Mouse (Mus musculus) activated CD4-positive, CD25-positive, alpha-beta regulatory T cell, adult 4 months (primary cell): ENCODE measurements around the gene Slc16a10. TPM values are rescaled to one million over a fixed set of nuclear protein-coding genes. Genes with fewer than 3 reads are reported as not detected.
"Not testable (repeated sequence)": the region's sequence is repeated elsewhere in the genome, so short reads cannot be mapped to it uniquely, and the experiment has no call there.

Experiments used
- ATAC-seq: one replicate; pipeline ENCODE4 v1.8.0; 2017
- polyA plus RNA-seq, 2 experiments: library from polyadenylated mRNA; unstranded; fragments of 100-300 nt; shearing (Covaris generic); gene quantifications; one replicate each; pipeline ENCODE4 v1.2.1; 2017

The Slc16a10 gene
- polyA plus RNA-seq, 2 experiments from 2014 or later: 2.0 to 2.9 TPM

DNA sequence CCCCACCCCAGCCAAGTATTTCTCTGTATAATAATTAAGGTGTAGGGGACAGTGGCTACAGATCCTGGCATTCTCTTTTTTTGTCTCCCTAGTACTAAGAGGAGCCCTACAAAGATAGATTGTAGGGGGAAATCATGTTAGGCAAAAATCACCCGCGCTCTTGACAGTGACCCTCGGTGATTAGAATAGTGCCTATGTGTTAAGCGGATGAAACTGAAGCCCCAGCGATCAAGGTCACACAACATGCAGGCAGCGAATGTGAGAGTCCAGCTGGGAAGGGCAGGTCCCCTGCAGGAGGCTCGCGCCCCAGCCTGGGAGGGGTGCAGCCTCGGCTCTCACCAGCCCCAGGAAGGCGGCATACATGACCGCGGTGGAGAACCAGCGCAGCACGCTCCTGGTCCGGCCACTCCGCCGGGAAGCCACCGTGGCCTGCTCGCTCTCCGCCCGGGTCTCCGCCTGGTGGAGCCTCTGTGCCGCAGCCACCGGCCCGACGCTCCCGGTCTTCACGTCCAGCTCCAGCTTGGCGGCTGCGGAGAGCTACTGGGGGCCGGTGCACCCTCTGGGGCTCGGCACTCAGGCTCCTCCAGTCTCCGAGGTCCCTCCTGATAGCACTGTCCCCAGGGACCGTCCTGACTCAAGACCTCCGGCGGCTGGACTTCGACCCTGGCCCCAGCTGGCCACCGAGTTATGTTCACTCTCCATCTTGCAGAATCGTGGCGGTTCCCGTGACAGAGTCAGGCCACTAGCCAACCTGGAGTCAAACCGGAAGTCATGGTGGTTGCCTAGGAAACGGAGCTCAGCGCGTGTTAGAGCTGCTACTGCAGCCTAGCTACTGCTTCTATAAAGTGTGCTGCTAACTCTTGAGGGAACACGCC, 117.3 kb downstream of the Slc16a10 start, which contains the start of gene Mfsd4b1:
Gene Mfsd4b1, minus strand, starts transcription at position 715 of the 875 bp plus-strand sequence.
- ATAC-seq: peak; percentile 97

GRCm38 (mm10) chr10:40020401-40020800, 121.7 kb downstream of the Slc16a10 start:
- ATAC-seq: no peak

DNA sequence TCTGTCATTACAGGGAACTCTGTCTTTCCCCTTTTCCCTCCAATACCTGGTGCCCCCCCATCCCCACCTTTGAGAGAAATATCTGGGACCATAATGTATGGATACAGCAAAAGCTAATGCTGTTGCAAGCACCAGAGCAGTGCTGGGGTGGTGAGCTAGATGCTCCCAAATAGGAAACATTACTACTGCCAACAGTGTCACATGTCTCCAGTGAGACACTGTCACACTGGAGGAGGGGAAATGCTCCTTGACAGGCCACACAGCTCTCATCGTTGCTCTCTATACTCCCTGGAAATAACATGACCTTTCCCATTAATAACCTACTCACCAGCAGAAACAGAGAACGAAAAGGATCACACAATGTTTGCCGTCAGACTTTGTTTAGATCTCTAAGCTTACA, 122.6 kb downstream of the Slc16a10 start:
- ATAC-seq: no peak

DNA sequence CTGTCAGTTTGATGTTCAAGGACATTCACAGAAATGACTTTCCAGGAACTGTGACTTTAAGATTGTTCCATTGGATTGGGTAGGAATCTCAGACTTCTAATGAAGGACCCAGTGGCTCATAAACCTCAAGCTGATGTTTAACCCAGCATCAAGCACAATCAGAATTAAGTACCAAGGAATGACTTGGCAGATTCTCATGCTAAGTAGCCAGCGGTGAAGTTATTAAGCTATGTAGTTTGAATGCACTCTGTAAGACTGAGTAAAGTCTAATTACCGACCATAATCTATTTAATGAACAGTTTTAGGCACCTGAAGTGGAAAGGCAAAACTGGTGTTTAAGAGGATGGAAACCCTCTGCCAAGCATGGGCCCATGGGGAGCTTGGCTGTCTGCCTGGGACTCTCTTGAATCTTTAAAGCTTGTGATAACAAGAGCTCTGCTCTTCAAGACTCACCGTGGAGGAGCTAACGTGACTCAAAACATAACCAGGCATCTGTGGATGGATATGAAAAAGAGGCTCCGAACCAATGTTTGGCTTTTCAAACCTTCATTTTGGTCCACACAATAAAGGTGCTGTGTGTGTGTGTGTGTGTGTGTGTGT, 123.7 kb downstream of the Slc16a10 start:
- no peak for ATAC-seq

- no peak for ATAC-seq
Measured at GRCm38 (mm10) chr10:40009591-40009990, 132.5 kb downstream of the Slc16a10 start.

GRCm38 (mm10) chr10:40008847-40009246, 133.2 kb downstream of the Slc16a10 start:
- ATAC-seq: not testable (repeated sequence)

- no peak for ATAC-seq
Measured at GRCm38 (mm10) chr10:40007953-40008352, 134.1 kb downstream of the Slc16a10 start.

DNA sequence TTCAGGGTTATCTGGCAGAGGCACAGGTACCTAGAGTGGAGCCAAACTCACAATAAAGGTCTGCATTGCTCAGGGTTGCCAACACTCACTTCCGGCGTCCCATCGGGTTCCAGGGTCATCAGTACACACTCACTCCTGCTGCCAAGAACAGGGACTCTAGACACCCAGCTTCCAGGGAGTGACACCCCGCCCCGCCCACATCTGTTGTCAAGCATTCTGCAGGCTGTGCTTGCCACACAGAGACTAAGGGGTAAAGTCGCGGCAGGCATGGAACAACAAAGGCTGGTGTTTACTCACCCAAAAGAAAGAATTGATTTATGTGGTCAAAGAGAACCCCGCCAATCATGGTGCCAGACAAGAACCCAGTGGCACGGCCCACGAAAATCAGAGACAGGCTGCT, 135.1 kb downstream of the Slc16a10 start:
- ATAC-seq: no peak

- ATAC-seq: no peak
Measured at GRCm38 (mm10) chr10:40000746-40001145, 141.3 kb downstream of the Slc16a10 start.

- peak; percentile 98 for ATAC-seq
Measured at GRCm38 (mm10) chr10:39991155-39991554, 150.9 kb downstream of the Slc16a10 start.

DNA sequence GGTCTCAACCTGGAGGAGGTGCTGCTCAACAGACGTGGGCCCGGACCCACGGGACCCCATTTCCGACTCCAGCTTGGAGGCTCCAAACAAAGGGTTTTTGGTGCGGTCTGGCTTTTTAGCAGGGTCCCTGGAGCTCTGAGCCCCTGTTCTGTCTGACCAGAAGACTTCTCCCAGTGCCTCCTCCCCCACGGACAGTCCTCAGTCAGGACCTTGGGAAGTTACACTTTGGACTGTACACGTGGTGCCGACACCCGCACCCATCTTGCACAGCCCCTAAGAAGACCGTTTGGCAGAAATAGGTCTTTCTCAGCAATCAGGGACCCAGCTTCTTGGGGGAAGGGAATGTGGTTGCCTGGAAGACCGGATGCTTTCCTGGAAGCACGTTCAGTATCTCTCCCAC, 155.6 kb downstream of the Slc16a10 start, which contains the start of gene Mfsd4b5:
Gene Mfsd4b5, minus strand, starts transcription at position 181 of the 400 bp plus-strand sequence.
- no peak for ATAC-seq

Other genes with a start within 250 kb of the Slc16a10 start
- gene Mfsd4b4, start 243.0 kb downstream of the Slc16a10 start, polyA plus RNA-seq: 1 to 10 TPM; 1.2 to 1.9 TPM
- not detected for gene Mfsd4b2, start 215.3 kb downstream of the Slc16a10 start, polyA plus RNA-seq
- gene Mfsd4b3, start 182.1 kb downstream of the Slc16a10 start, polyA plus RNA-seq: not detected
- under 1 TPM in 1 of 2 experiments, not detected in 1; 0.17 TPM for gene Mfsd4b5, start 155.6 kb downstream of the Slc16a10 start, polyA plus RNA-seq
- gene Mfsd4b1, start 117.0 kb downstream of the Slc16a10 start, polyA plus RNA-seq: not detected
- 10 to 100 TPM; 68.6 to 72.3 TPM for gene Rpf2, start 104.8 kb upstream of the Slc16a10 start, polyA plus RNA-seq
- gene Gtf3c6, start 115.8 kb upstream of the Slc16a10 start, polyA plus RNA-seq: 100 to 1,000 TPM; 114 to 120 TPM
- 10 to 100 TPM; 57.9 to 78.4 TPM for gene Amd1, start 159.9 kb upstream of the Slc16a10 start, polyA plus RNA-seq
- gene Cdk19, start 197.3 kb upstream of the Slc16a10 start, polyA plus RNA-seq: 10 to 100 TPM; 11.6 to 18.4 TPM